Mouse (Mus musculus): ENCODE measurements around the gene Gm10721.
"Not testable (repeated sequence)": the region's sequence is repeated elsewhere in the genome, so short reads cannot be mapped to it uniquely, and the experiment has no call there.

GRCm38 (mm10) chr9:3015354-3015753, 2.4 kb downstream of the Gm10721 start, which contains the start of gene Gm10720:
- TF ChIP-seq USF1 (IDR thresholded peaks at IDR 0.05; ENCODE audit: low read depth); POLR2A (IDR thresholded peaks at IDR 0.05; ENCODE audit: insufficient read length, low read depth); MAX (IDR thresholded peaks at IDR 0.05; ENCODE audit: low read depth); MYOG (IDR thresholded peaks at IDR 0.05; ENCODE audit: control insufficient read depth in 1 of 3, insufficient read depth in 1 of 3, insufficient read length in 2 of 3, low read depth in 2 of 3); MYOD1 (IDR thresholded peaks at IDR 0.05; ENCODE audit: control insufficient read depth in 1 of 3, insufficient read length in 2 of 3, low read depth in 2 of 3); TCF12 (IDR thresholded peaks at IDR 0.05; ENCODE audit: insufficient read depth, poor library complexity, severe bottlenecking); CEBPB (IDR thresholded peaks at IDR 0.05; ENCODE audit: insufficient read depth, poor library complexity, severe bottlenecking); POLR2AphosphoS2 (IDR thresholded peaks at IDR 0.05; ENCODE audit: insufficient read length, low read depth); E2F4 (IDR thresholded peaks at IDR 0.05; ENCODE audit: insufficient read depth); SRF (IDR thresholded peaks at IDR 0.05; ENCODE audit: control insufficient read depth, insufficient read length, low read depth): not testable (repeated sequence)
